Mouse (Mus musculus) stomach, postnatal 0 days (tissue): ENCODE measurements around the gene Vwa5b2.

ENCODE experiments used
- CTCF ChIP-seq: IDR thresholded peaks from 2 replicates; pipeline ENCODE4 v1.5.1; 2016; ENCODE audit warnings: antibody characterized with exemption, low read depth, mild to moderate bottlenecking, moderate library complexity
- EP300 ChIP-seq: optimal IDR thresholded peaks from 2 replicates; pipeline ENCODE3; 2016; ENCODE audit warnings: antibody characterized with exemption

DNA sequence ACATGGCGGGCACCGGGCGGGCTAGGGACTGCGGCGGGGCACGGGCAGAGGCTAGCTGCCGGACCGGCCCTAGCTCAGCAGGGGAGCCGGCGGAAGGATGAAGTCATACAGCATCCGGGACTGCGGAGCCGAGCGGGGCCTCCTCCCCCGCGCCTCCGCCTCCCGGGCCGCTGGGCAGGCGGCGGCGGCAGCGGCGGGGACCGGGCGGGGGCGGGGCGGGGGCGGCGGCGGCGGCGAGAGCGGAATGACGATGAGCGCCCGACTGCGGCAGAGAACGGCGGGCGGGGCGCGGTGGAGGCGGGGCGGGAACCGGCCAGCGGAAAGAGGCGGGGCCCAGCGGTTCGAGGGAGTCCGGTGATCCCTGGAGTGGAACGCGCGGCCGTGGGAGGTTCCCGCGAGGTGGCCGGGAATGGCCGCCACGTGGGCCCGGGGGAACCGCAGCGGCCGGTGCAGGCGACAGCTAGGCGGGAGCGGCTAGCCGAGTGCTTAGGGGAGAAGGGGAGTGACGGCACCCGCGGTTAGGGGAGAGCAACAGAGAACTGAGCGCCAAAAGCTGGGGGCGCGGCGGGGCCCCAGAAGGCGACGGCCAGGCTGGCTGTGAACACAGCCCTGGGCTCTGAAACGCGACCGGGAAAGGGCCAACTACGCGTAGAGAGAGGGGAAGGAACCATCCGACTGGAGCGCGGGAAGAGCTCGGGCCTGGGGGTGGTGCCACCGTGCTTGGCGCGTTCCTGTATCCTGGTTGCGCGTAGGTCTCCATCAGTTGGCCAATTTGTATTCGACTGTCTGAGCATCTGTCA lies 32.1 kb downstream of the Vwa5b2 start, which contains the start of gene Camk2n2:
- TF ChIP-seq CTCF (no peak), EP300 (no peak)
